Mouse (Mus musculus): ENCODE data around the gene Prom1. TPM values are rescaled to one million over a fixed set of nuclear protein-coding genes. Genes with fewer than 3 reads are reported as not detected.

Prom1 gene
- total RNA-seq (2012; rRNA removed) (not detected in 2 replicates), polyA plus RNA-seq (2012; ENCODE audit: insufficient read depth in 1 of 2, insufficient read length in 2 of 2, low read depth in 1 of 2, low replicate concordance in 2 of 2, missing spikeins in 1 of 2) (not detected)

DNA sequence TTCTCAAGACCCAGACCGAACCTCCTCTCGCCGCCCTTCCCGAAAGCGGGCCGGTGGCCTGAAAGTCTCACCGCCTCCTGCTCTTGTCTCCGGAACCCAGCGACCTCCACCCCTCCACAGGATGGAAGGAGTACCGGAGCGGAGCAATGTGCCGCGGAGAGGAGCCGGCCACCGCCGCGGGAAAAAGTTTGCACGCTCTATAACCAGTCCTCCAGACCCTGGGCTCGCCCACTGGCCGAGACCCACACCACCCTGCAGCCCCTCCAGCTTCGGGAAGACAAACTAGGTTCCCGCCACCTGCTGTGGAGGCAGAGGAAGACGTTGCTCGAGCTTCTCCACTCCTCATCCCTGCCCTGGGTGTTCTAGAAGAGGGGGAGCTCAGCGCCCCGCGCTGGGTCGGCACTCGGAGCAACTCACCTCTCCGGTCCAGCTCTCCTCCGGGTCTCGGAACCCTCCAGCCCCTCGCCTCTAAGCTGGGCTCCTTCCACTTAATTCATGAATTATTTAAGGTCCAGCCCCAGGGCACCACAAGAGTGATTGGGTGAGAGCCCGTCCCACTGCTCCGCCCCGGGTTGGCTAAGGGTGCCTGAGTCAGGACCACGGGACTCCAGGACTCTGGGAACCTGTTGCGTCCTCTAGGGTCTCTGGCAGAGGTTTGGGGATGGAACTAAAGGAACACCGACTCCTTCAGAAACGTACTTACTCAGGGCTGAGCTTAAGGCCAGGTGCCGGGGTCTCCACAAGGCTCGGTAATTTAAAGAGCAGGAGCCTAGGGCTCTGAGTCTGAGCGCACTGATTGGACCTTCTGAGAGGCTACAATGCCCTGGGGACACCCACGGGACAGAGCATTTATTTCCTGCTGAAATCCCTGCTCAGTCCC, at the start of gene Prom1:
Gene Prom1 (minus strand): TSS at position 802 of the 880 bp plus-strand sequence.
- 0 out of 4 replicates have a peak, but pooled peaks cover 0 to 1% of the 10 kb centered on the region in 2 experiments for H3K27me3 ChIP-seq (ENCODE audit: control insufficient read depth in 1 of 2, insufficient read depth in 2 of 2, low read length in 2 of 2)
- TF ChIP-seq POLR2AphosphoS5 (IDR thresholded peaks at IDR 0.05; ENCODE audit: borderline replicate concordance, low read depth, low read length) (no peak), CHD1 (IDR thresholded peaks at IDR 0.05; ENCODE audit: low read depth, low read length) (no peak), E2F4 (IDR thresholded peaks at IDR 0.05; ENCODE audit: borderline replicate concordance, low read depth, low read length) (no peak), ETS1 (IDR thresholded peaks at IDR 0.05; ENCODE audit: low read depth, low read length) (no peak), BHLHE40 (IDR thresholded peaks at IDR 0.05; ENCODE audit: borderline replicate concordance, low read depth, low read length) (no peak), MAZ (IDR thresholded peaks at IDR 0.05; ENCODE audit: low read depth, low read length) (no peak), ZMIZ1 (IDR thresholded peaks at IDR 0.05; ENCODE audit: low read depth, low read length) (no peak), MAX (IDR thresholded peaks at IDR 0.05; ENCODE audit: low read length) (no peak), EP300 (IDR thresholded peaks at IDR 0.05; ENCODE audit: low read depth in 1 of 2, low read length in 2 of 2) (no peak), KAT2A (conservative IDR thresholded peaks at IDR 0.05; ENCODE audit: low read depth, low read length) (no peak), CHD2 (IDR thresholded peaks at IDR 0.05; ENCODE audit: low read length) (no peak), RCOR1 (IDR thresholded peaks at IDR 0.05; ENCODE audit: low read depth, low read length) (no peak), TCF12 (IDR thresholded peaks at IDR 0.05; ENCODE audit: low read depth, low read length) (no peak), HCFC1 (IDR thresholded peaks at IDR 0.05; ENCODE audit: low read depth, low read length) (no peak), SMC3 (IDR thresholded peaks at IDR 0.05; ENCODE audit: low read depth, low read length) (no peak), MXI1 (IDR thresholded peaks at IDR 0.05; ENCODE audit: low read depth, low read length) (no peak), SIN3A (IDR thresholded peaks at IDR 0.05; ENCODE audit: low read length) (no peak), NRF1 (IDR thresholded peaks at IDR 0.05; ENCODE audit: insufficient read depth, low read depth, low read length, poor library complexity, severe bottlenecking) (no peak)
- H3K27ac ChIP-seq (ENCODE audit: control insufficient read depth, low read depth, low read length) = no peak within 1 kb of the TSS
- H3K4me3 ChIP-seq (ENCODE audit: control insufficient read depth in 1 of 2, insufficient read depth in 1 of 2, low read depth in 2 of 2, low read length in 2 of 2) = no peak within 1 kb of the TSS
- no peaks in the 10 kb centered on the region for H3K36me3 ChIP-seq (ENCODE audit: control insufficient read depth in 1 of 2, insufficient read depth in 2 of 2, low read length in 2 of 2)
- no peaks in the 10 kb centered on the region for H3K9me3 ChIP-seq (replicated peaks; ENCODE audit: insufficient read depth, low read length)
- no peak for DNase-seq (ENCODE audit: low read depth, low spot score)
- H3K79me2 ChIP-seq (ENCODE audit: control insufficient read depth, insufficient read depth, low read length, poor library complexity) = no peaks in the 10 kb centered on the region
- no peak within 1 kb of the TSS for H3K9ac ChIP-seq (ENCODE audit: control insufficient read depth, low read depth, low read length, poor library complexity, severe bottlenecking)
- H3K4me1 ChIP-seq (ENCODE audit: control insufficient read depth in 1 of 2, insufficient read depth in 2 of 2, low read length in 2 of 2) = no peaks in the 10 kb centered on the region

DNA sequence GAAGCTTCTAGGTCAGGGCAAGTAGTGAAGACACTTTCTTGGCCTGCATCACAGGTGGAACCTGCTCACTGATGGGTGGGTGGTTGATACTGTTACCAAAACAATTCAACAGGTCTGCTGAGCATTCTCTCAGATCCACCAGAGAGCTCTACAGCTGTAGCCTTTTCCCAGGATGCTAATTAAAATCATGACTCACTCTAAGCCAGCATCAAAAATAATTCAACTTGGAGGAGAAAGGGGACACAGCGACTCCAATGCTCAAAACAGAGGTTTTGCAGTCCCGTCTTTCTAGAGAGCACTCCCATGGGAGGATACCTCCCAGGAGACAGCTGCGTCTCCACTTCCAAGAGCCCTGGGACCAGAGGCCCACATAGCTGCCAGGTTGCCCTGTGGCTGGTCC, 45.9 kb upstream of the Prom1 start:
- H3K4me3 ChIP-seq (ENCODE audit: control insufficient read depth in 1 of 2, insufficient read depth in 1 of 2, low read depth in 2 of 2, low read length in 2 of 2) = no peak overlapping the region

More for the DNA sequence above, 45.9 kb upstream of the Prom1 start:
- TF ChIP-seq ZNF384 (IDR thresholded peaks at IDR 0.05; ENCODE audit: low read depth, low read length) = no peak
- no peak for TF ChIP-seq RAD21 (IDR thresholded peaks at IDR 0.05; ENCODE audit: low read depth, low read length)
- no peak for TF ChIP-seq NRF1 (IDR thresholded peaks at IDR 0.05; ENCODE audit: insufficient read depth, low read depth, low read length, poor library complexity, severe bottlenecking)
- no peak for TF ChIP-seq ETS1 (IDR thresholded peaks at IDR 0.05; ENCODE audit: low read depth, low read length)
- no peak for TF ChIP-seq POLR2AphosphoS5 (IDR thresholded peaks at IDR 0.05; ENCODE audit: borderline replicate concordance, low read depth, low read length)
- no peak for TF ChIP-seq MAX (IDR thresholded peaks at IDR 0.05; ENCODE audit: low read length)
- TF ChIP-seq MXI1 (IDR thresholded peaks at IDR 0.05; ENCODE audit: low read depth, low read length) = no peak
- TF ChIP-seq MAZ (IDR thresholded peaks at IDR 0.05; ENCODE audit: low read depth, low read length) = no peak
- TF ChIP-seq ZMIZ1 (IDR thresholded peaks at IDR 0.05; ENCODE audit: low read depth, low read length) = no peak
- H3K36me3 ChIP-seq (ENCODE audit: control insufficient read depth in 1 of 2, insufficient read depth in 2 of 2, low read length in 2 of 2) = no peaks in the 10 kb centered on the region
- H3K27me3 ChIP-seq (ENCODE audit: control insufficient read depth in 1 of 2, insufficient read depth in 2 of 2, low read length in 2 of 2) = no peaks in the 10 kb centered on the region
- no peak overlapping the region for H3K27ac ChIP-seq (ENCODE audit: control insufficient read depth, low read depth, low read length)
- DNase-seq (ENCODE audit: low read depth, low spot score) = no peak
- no peaks in the 10 kb centered on the region for H3K79me2 ChIP-seq (ENCODE audit: control insufficient read depth, insufficient read depth, low read length, poor library complexity)
- no peaks in the 10 kb centered on the region for H3K9me3 ChIP-seq (replicated peaks; ENCODE audit: insufficient read depth, low read length)
- H3K9ac ChIP-seq (ENCODE audit: control insufficient read depth, low read depth, low read length, poor library complexity, severe bottlenecking) = no peak overlapping the region
- no peaks in the 10 kb centered on the region for H3K4me1 ChIP-seq (ENCODE audit: control insufficient read depth in 1 of 2, insufficient read depth in 2 of 2, low read length in 2 of 2)
